Mouse (Mus musculus): ENCODE results near the gene Aqp3.

GRCm38 (mm10) chr4:41115074-41115473 lies 17.1 kb upstream of the Aqp3 start:
- TF ChIP-seq CTCF (IDR thresholded peaks at IDR 0.05; ENCODE audit: extremely low read depth, insufficient read length, insufficient replicate concordance, low read depth, low read length) (no peak), POLR2A (IDR thresholded peaks at IDR 0.05; ENCODE audit: low read depth, low read length) (no peak)
